ENCODE assay signal across 22 mouse cellular contexts in the genomic region with DNA sequence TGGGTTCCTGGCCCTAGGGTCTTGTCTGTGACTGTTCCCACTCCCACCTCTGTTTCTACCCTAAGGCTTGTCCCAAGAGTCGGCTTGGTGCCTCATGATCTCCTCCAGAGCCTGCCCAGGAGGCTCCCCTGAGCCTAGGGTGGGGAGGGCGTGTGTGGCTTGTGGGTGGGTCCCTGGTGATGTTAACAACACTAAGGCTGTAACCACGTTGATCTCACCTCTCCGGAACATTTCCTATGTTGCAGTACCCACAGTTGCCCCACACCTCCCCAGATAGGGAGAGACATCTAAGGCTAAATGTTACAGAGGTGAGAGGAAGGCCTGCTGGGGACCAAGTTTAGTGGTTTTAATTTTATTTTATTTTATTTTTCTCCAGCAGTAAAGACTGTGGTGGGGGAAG. TPM values are rescaled to one million over a fixed set of nuclear protein-coding genes. Genes with fewer than 3 reads are reported as not detected.
DNase-seq lines count a peak whose midpoint lies in the region; ATAC-seq and TF ChIP-seq lines count a peak whose summit lies in the region.
"Had no signal": no experiment of that assay in that cellular context is flagged by ENCODE, and none has a peak within 500 bp of the region (broad histone marks: within the 10 kb centered on the region; RNA-seq: fewer than 3 reads in every experiment).

No protein-coding gene starts in this region.

- peak; percentile 51 for ATAC-seq in megakaryocyte, adult 5-6 weeks (ENCODE audit: poor library complexity, severe bottlenecking)
- ATAC-seq in stomach, postnatal 0 days (ENCODE audit: low FRiP score, low TSS enrichment) = peak; percentile 61
- no peak for ATAC-seq in hindbrain, postnatal 0 days
- ATAC-seq: forebrain, embryonic 14.5 days; forebrain, postnatal 0 days; intestine, embryonic 15.5 days had no signal

- H3K4me2 ChIP-seq in stomach, postnatal 0 days (replicated peaks; ENCODE audit: low read depth) = no peak overlapping the region
- no peak overlapping the region for H3K4me2 ChIP-seq in hindbrain, postnatal 0 days (ENCODE audit: low read depth, low read length)
- H3K4me2 ChIP-seq: embryonic facial prominence, embryonic 12.5 days; embryonic facial prominence, embryonic 15.5 days; heart, embryonic 13.5 days; hindbrain, embryonic 14.5 days; intestine, embryonic 15.5 days had no signal

- H3K27ac ChIP-seq in gastrocnemius, adult 2 months = no peak overlapping the region
- H3K27ac ChIP-seq in stomach, postnatal 0 days (replicated peaks) = peak overlapping the region; percentile 56; the same call in 1 of the 2 replicates
- no peak overlapping the region for H3K27ac ChIP-seq in hindbrain, postnatal 0 days
- H3K27ac ChIP-seq: embryonic facial prominence, embryonic 12.5 days; embryonic facial prominence, embryonic 15.5 days; heart, adult 2 months; heart, embryonic 10.5 days; heart, embryonic 13.5 days; hindbrain, embryonic 14.5 days; intestine, embryonic 15.5 days had no signal

- peaks cover 66% of the 10 kb centered on the region for H3K36me3 ChIP-seq in stomach, postnatal 0 days (ENCODE audit: control insufficient read depth, insufficient read depth, low read length)
- H3K36me3 ChIP-seq in hindbrain, postnatal 0 days (ENCODE audit: insufficient read depth, low read length) = no peaks in the 10 kb centered on the region

- peak; percentile 11 for DNase-seq in gastrocnemius, adult 2 months
- no peak for DNase-seq in gastrocnemius, postnatal 25 days
- peak; percentile 64 for DNase-seq in stomach, postnatal 0 days (ENCODE audit: low spot score)
- no peak for DNase-seq in hindbrain, postnatal 0 days (ENCODE audit: low spot score)
- DNase-seq in spleen, postnatal 36 days (ENCODE audit: low spot score in 2 of 2) = no peak
- DNase-seq: cerebellum, adult 11 months; cerebellum, adult 2 months; cerebellum, adult 9-11 months; cerebellum, postnatal 25 days; forebrain, postnatal 0 days; gastrocnemius, postnatal 36 days; heart, adult 2 months; heart, postnatal 14 days; heart, postnatal 4 days had no signal

- H3K4me3 ChIP-seq in gastrocnemius, adult 2 months = no peak overlapping the region
- H3K4me3 ChIP-seq in stomach, postnatal 0 days (ENCODE audit: low read depth, low read length) = no peak overlapping the region
- no peak overlapping the region for H3K4me3 ChIP-seq in hindbrain, postnatal 0 days (ENCODE audit: low read length)
- H3K4me3 ChIP-seq: embryonic facial prominence, embryonic 12.5 days; embryonic facial prominence, embryonic 15.5 days; heart, adult 2 months; heart, embryonic 10.5 days; heart, embryonic 13.5 days; intestine, embryonic 15.5 days had no signal

- WGBS in stomach, postnatal 0 days = 48% methylated on average over 4 of the region's 4 CpGs
- WGBS in hindbrain, postnatal 0 days = 81% methylated on average over 4 of the region's 4 CpGs

- H3K27me3 ChIP-seq in stomach, postnatal 0 days (ENCODE audit: control insufficient read depth, insufficient read depth, low read length) = no peaks in the 10 kb centered on the region
- no peaks in the 10 kb centered on the region for H3K27me3 ChIP-seq in hindbrain, postnatal 0 days (ENCODE audit: insufficient read depth, low read length)
- H3K27me3 ChIP-seq: embryonic facial prominence, embryonic 15.5 days; heart, embryonic 13.5 days; intestine, embryonic 15.5 days had no signal

- no peak for TF ChIP-seq EP300 in stomach, postnatal 0 days (optimal IDR thresholded peaks at IDR 0.05)

- no peak overlapping the region for H3K9ac ChIP-seq in stomach, postnatal 0 days (ENCODE audit: low read length)
- H3K9ac ChIP-seq in hindbrain, postnatal 0 days (replicated peaks; ENCODE audit: low read length) = no peak overlapping the region
- H3K9ac ChIP-seq: embryonic facial prominence, embryonic 12.5 days; embryonic facial prominence, embryonic 15.5 days; forebrain, postnatal 0 days; heart, embryonic 13.5 days; hindbrain, embryonic 14.5 days; intestine, embryonic 15.5 days had no signal

- H3K4me1 ChIP-seq in stomach, postnatal 0 days (replicated peaks; ENCODE audit: control insufficient read depth, insufficient read depth) = no peaks in the 10 kb centered on the region; the same call in 1 of the 2 replicates
- no peaks in the 10 kb centered on the region for H3K4me1 ChIP-seq in hindbrain, postnatal 0 days (ENCODE audit: insufficient read depth, low read length)

- TF ChIP-seq CTCF in gastrocnemius, adult 2 months (IDR thresholded peaks at IDR 0.05) = no peak
- TF ChIP-seq CTCF in stomach, postnatal 0 days (IDR thresholded peaks at IDR 0.05; ENCODE audit: low read depth) = no peak
- no peak for TF ChIP-seq CTCF in hindbrain, postnatal 0 days (IDR thresholded peaks at IDR 0.05; ENCODE audit: low read depth)

- intact Hi-C loops in gastrocnemius, adult 2 months (cut with DNase I) = no loop called here

- H3K9me3 ChIP-seq in stomach, postnatal 0 days (ENCODE audit: control insufficient read depth, low read length) = no peaks in the 10 kb centered on the region
- H3K9me3 ChIP-seq in hindbrain, postnatal 0 days (ENCODE audit: low read length) = no peaks in the 10 kb centered on the region
- H3K9me3 ChIP-seq: embryonic facial prominence, embryonic 12.5 days; embryonic facial prominence, embryonic 15.5 days; heart, embryonic 10.5 days; heart, embryonic 13.5 days; intestine, embryonic 15.5 days had no signal

RNA-seq across cellular contexts. Expression of a gene that starts 13.0 kb away (rescaled TPM):
- total RNA-seq in gastrocnemius, adult 2 months (2021) = 10 to 100 TPM; 12.8 to 14.9 TPM
- total RNA-seq in gastrocnemius, postnatal 25 days (2021) = 10 to 100 TPM in 1 of 2 experiments, 1 to 10 TPM in 1; 9.9 to 12.4 TPM
- total RNA-seq in megakaryocyte, adult 5-6 weeks (2015) = 126 and 128 TPM in 2 replicates
- total RNA-seq in megakaryocyte, adult 5-6 weeks (2017) = 66.3 and 84.1 TPM in 2 replicates
- polyA plus RNA-seq in stomach, postnatal 0 days (2015; fragmentation: Nextera tagmentation; extraction: Ambion mirVana) = 10.5 and 11.7 TPM in 2 replicates
- total RNA-seq in hindbrain, postnatal 0 days (2014; rRNA removed) = 5.6 and 7.8 TPM in 2 replicates
- 0.59 and 0.64 TPM in 2 replicates for polyA plus RNA-seq in hindbrain, postnatal 0 days (2015; fragmentation: Nextera tagmentation; extraction: Ambion mirVana)

Comparison
In these comparisons a context has a peak if more than half of its experiments do, and no peak if none do; other contexts are left out.
1. DNase-seq: peak in gastrocnemius, adult 2 months (single experiment) and stomach, postnatal 0 days (single experiment); none in gastrocnemius, postnatal 25 days (single experiment), hindbrain, postnatal 0 days (single experiment) and spleen, postnatal 36 days (0 of 2).